Mouse (Mus musculus) kidney, adult 18-20 months (tissue): ENCODE measurements around the gene Jarid2.
A peak's percentile ranks its signal among the peaks of the same experiment; 100 is the strongest.
"Not testable (repeated sequence)": the region's sequence is repeated elsewhere in the genome, so short reads cannot be mapped to it uniquely, and the experiment has no call there.

Experiments
- DNase-seq: peaks from one replicate; pipeline ENCODE4 v3.0.0; 2021

Gene Jarid2

GRCm38 (mm10) chr13:44729424-44729971 lies at the start of gene Jarid2:
Gene Jarid2, plus strand, starts transcription at chr13:44729474.
- peak; percentile 59 for DNase-seq

- no peak for DNase-seq
These were observed 48.2 kb upstream of the Jarid2 start for GRCm38 (mm10) chr13:44681051-44681450.

- DNase-seq: no peak
These were observed 41.1 kb upstream of the Jarid2 start for GRCm38 (mm10) chr13:44688140-44688539.

GRCm38 (mm10) chr13:44697628-44698027 lies 31.6 kb upstream of the Jarid2 start:
- DNase-seq: no peak

- DNase-seq: no peak
These were observed 25.1 kb upstream of the Jarid2 start for GRCm38 (mm10) chr13:44704036-44704801.

GRCm38 (mm10) chr13:44705031-44705742 lies 24.1 kb upstream of the Jarid2 start:
- no peak for DNase-seq

- peak; percentile 10 for DNase-seq
These were observed 23.6 kb upstream of the Jarid2 start for GRCm38 (mm10) chr13:44705743-44706044.

- DNase-seq: no peak
These were observed 22.9 kb upstream of the Jarid2 start for GRCm38 (mm10) chr13:44706206-44706915.

GRCm38 (mm10) chr13:44707176-44707575 lies 22.1 kb upstream of the Jarid2 start:
- peak; percentile 8 for DNase-seq

- DNase-seq: no peak
These were observed 20.8 kb upstream of the Jarid2 start for GRCm38 (mm10) chr13:44708336-44709017.

GRCm38 (mm10) chr13:44709747-44710480 lies 19.4 kb upstream of the Jarid2 start:
- DNase-seq: no peak

- no peak for DNase-seq
These were observed 18.2 kb upstream of the Jarid2 start for GRCm38 (mm10) chr13:44711062-44711461.

GRCm38 (mm10) chr13:44711882-44712281 lies 17.4 kb upstream of the Jarid2 start:
- no peak for DNase-seq

GRCm38 (mm10) chr13:44715187-44715885 lies 13.9 kb upstream of the Jarid2 start:
- DNase-seq: no peak

- DNase-seq: no peak
These were observed 11.4 kb upstream of the Jarid2 start for GRCm38 (mm10) chr13:44717838-44718237.

- not testable (repeated sequence) for DNase-seq
These were observed 10.8 kb upstream of the Jarid2 start for GRCm38 (mm10) chr13:44718465-44718864.

GRCm38 (mm10) chr13:44720094-44720493 lies 9.2 kb upstream of the Jarid2 start:
- DNase-seq: no peak

- DNase-seq: no peak
These were observed 7.3 kb upstream of the Jarid2 start for GRCm38 (mm10) chr13:44721891-44722547.

GRCm38 (mm10) chr13:44723522-44723921 lies 5.8 kb upstream of the Jarid2 start:
- DNase-seq: not testable (repeated sequence)

GRCm38 (mm10) chr13:44728145-44728880 lies 961 bp upstream of the Jarid2 start:
- no peak for DNase-seq
